Mouse (Mus musculus): ENCODE measurements around the gene Hist1h1e.
"Not testable (repeated sequence)": the region's sequence is repeated elsewhere in the genome, so short reads cannot be mapped to it uniquely, and the experiment has no call there.

Gene Hist1h1e

DNA sequence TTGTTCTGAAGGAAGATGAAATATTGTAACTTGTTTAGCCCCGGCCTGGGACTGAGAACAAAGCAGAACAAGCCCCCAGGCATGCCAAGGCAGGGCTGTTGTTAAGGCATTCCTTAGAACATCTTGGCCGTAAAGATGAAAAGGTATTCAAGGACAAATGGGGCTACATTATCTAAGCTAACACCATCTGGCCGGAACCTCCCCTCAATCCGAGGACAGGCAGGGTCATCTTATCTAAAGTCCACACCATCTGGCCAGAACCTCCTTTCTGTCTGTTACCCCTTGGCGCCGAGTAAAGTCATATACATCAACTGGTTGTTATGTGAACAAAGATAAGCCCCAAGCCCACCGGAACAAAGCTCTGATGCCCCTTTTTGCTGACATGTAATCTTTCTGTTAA is 30.5 kb downstream of the Hist1h1e start:
- not testable (repeated sequence) for DNase-seq (ENCODE audit: low read depth, low spot score)

DNA sequence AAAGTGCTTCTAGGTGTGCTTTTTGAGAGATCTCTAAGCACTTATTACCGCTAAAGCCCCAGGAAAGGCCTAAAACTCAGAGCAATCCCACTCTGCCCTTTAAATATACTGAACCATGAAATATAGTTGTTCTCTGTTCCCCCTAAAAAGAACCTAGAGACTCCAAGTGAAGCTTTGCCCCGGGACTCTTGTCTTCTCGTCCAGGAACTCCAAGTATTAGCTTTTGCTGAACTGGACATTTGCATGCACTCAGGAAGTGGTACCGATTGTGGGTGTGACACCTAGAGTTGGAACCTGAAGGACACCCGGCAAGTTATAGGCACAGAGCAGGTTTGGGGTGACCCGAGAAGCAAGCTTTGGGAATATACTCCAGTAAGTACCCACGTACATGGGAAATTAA is 31.2 kb downstream of the Hist1h1e start:
- DNase-seq (ENCODE audit: low read depth, low spot score) = no peak

DNA sequence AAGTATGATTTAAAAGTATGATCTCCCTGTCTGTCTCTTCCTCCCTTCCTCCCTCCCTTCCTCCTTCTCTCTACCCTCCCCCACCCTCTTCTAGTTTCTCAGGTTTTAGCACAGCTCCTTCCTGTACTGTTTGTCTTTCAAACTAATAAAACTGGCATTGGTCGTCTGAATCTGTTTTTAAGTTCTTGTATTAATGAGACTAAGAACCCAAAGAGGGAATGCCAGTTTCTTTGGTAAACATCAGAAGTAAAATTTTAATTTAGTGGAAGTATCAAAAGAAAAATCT is 35.5 kb downstream of the Hist1h1e start:
- no peak for DNase-seq (ENCODE audit: low read depth, low spot score)

DNA sequence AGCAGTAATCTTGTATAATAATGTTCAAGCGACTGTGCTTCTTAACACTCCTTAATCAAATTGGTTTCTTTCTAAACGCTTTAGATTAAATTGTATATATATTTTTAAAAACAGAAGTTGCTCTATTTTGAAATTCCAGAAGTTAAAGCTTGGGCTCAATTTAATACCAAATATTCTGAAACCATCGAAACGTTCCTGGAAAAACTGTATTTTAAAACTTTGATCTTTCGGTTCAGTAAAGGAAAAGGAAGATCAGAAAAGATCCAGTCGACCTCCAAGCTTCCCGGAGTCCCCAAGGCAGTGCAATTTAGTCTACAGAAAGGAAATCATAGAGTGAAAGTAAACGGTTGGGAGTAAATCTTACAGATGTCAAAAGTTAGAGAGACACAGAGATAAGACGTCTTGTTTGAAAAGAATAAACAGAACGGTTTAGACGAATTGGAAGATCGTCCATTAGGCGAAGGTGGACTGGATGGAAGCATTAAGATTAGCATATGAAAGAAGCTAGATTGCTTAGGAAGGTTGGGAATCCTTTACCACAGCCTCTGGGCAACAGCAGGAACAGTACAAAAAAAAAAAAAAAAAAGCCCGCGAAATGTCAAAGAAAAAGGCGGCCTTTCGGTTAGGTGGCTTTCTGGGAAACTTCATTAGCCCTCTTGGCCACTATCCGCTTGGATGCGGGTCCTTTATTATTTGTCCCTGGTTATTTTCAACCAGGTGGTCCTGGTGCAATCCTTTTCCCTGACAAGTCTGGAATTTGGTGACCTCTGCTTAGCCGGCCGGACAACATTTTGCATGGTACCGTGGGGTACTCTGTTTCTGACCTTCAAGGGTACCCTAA is 36.0 kb downstream of the Hist1h1e start:
- DNase-seq (ENCODE audit: low read depth, low spot score) = no peak

DNA sequence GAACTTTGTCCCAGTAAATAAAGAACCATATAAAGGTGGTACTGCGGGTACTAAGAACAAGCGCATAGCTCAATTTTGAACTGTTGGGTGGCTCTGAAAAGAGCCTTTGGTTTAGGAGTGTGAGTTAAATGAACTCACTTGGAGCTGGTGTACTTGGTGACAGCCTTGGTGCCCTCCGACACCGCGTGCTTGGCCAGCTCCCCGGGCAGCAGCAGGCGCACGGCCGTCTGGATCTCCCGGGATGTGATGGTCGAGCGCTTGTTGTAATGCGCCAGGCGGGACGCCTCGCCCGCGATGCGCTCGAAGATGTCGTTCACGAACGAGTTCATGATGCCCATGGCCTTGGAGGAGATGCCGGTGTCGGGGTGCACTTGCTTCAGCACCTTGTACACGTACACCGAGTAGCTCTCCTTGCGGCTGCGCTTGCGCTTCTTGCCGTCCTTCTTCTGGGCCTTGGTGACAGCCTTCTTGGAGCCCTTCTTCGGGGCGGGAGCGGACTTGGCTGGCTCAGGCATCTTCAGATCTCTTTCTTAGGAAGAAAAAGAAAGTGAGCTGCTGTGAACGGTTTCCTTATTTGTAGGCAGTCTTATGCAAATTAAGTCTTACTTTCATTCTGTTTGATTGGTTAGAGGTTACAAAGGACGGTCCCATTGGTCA is 36.8 kb downstream of the Hist1h1e start:
- DNase-seq (ENCODE audit: low read depth, low spot score) = peak; percentile 91

DNA sequence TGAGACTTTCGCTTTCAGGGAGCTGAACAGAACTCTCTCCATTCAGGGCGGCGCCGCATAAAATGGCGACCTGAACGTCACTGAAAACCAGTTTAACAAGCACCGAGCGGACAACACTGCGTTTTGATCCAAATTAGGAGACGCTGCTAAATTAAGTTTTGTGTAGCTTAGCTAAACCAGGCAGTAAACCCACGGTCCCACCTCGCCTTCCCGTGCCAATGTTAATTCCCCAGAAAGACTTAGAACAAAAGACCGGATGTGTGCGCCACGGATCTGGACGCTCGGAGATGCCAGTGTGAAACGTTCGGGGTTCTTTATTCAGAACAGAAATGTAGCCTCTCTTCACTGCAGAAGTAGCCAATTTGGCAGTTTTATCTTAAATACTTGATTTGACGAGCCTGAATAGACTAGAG is 37.3 kb downstream of the Hist1h1e start:
- peak; percentile 73 for DNase-seq (ENCODE audit: low read depth, low spot score)

DNA sequence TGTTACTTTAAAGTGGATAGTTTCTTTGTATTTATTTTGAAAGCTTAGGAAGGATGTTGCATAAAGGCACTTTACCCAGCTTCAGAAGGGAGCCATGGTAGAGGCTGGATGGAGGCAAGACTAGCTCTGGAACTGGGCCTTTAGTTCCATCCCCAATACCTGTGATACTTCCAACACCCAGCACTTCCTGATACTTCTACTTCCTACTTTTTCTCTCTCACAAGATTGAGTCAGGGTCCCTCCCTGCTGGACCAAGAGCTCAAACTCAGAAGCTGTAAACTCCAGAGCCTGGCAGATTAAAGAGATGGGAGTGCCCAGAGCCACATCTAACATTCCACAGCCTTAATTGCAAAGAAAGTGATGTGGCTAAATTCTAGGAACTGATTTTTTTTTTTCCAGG is 38.0 kb downstream of the Hist1h1e start:
- no peak for DNase-seq (ENCODE audit: low read depth, low spot score)

DNA sequence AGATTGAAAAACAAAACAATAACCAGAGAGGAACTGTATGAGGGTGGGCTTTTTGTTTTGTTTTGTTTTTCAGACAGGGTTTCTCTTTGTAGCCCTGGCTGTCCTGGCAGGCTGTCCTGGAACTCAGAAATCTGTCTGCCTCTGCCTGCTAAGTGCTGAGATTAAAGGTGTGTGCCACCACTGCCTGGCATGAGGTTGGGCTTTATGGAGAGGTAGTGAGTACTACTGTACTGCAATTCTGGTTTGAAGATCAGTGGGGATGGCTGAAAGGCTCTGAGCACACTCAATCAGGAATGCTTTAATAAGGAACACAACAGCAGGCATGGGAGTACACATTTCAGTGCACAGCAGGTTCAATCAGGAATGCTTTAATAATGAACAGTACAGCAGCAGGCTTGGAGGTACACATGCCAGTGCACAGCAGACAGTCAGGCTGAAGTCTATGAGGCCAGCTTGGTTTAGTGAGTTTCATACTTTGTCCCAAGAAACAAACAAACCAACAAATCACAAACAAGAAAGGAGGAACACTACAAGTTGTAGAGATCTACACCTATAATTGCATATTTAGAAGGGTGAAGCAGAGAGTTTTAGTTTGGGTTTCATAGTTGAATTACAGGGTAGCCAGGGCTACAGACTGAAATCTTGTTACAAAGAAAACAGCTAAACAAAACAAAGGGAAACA is 38.8 kb downstream of the Hist1h1e start:
- no peak for DNase-seq (ENCODE audit: low read depth, low spot score)

DNA sequence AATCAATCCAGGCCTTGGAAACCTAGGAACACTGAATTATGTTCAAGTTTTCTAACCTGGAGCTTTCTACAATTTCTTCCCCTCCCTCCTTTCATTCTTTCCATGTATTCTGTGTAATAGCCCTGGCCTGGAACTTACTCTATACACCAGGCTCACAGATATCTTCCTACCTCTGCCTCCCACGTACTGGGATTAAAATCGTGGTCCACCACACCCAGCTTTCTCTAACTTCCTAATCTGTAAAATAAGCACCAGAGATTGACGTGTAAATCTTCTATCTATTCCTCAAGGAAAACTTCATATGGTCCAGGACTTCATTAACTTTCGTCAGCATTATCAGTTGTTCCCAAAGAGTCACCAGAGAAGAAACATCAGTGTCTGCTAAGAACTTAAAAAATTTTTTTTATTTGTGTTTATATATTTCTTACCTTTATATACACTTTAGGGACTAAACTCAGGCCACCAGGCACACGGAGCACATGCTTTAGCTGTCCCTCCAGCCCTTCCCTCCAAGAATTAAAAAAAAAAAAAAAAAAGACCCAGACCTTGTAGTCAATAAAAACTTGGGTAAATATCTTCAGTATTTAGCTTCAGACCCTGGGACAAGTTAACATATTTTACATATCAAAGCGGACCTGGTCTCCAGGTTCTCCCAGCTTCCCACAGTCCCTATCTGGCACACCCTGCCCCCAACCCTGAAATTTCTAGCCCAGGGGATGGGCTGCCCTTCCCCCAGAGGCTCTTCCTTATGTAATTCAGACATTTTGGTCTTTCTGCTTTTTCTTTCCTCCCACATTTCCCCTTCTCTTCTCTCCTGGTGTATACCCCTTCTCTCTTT is 39.9 kb downstream of the Hist1h1e start:
- no peak for DNase-seq (ENCODE audit: low read depth, low spot score)

DNA sequence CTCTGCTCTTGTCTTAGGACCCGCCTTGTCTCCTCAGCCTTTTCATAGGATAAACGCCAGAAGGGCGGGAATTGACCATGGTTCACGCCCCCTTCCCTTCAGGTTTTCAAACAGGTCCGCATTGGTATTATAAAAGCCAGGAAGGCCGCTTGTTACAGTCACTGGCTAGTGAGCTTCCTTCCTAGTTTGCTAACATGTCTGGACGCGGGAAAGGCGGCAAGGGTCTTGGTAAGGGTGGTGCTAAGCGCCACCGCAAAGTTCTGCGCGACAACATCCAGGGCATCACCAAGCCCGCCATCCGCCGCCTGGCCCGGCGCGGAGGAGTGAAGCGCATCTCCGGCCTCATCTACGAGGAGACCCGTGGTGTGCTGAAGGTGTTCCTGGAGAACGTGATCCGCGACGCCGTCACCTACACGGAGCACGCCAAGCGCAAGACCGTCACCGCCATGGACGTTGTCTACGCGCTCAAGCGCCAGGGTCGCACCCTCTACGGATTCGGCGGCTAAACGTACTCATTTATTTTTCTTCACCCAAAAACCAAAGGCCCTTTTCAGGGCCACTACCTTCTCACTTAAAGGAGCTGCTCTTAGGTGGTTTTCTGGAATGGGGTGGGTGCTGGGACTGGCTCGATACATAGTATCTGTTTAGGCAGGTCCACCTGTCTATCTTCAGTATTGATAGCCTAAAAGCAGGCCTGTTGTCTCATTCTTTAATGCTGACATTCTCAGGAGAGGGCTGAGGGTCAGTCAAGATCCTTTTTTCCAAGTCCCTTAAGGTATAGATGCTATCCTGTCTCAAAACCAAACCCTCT is 40.7 kb downstream of the Hist1h1e start, which contains the start of gene Hist1h4d:
Hist1h4d (plus strand) TSS at position 191 of the 811 bp plus-strand sequence.
- DNase-seq (ENCODE audit: low read depth, low spot score) = peak; percentile 96

DNA sequence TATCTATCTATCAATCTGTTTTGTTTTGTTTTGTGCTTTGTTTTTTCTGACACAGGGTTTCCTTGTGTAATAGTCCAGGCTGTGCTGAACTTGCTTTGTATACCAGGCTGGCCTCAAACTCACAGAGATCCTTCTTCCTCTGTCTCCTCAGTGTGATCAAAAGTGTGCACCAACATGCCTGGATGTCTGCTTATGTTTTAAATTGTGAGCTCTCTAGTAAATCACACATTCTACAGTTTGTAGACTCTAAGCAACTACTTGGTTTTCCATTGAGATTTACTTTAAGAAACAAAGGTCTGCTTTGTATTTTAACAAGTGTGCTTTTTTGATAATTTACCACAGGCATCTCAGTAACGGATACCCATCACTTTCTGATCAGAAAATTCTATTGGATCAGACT is 44.5 kb downstream of the Hist1h1e start:
- DNase-seq (ENCODE audit: low read depth, low spot score) = no peak

DNA sequence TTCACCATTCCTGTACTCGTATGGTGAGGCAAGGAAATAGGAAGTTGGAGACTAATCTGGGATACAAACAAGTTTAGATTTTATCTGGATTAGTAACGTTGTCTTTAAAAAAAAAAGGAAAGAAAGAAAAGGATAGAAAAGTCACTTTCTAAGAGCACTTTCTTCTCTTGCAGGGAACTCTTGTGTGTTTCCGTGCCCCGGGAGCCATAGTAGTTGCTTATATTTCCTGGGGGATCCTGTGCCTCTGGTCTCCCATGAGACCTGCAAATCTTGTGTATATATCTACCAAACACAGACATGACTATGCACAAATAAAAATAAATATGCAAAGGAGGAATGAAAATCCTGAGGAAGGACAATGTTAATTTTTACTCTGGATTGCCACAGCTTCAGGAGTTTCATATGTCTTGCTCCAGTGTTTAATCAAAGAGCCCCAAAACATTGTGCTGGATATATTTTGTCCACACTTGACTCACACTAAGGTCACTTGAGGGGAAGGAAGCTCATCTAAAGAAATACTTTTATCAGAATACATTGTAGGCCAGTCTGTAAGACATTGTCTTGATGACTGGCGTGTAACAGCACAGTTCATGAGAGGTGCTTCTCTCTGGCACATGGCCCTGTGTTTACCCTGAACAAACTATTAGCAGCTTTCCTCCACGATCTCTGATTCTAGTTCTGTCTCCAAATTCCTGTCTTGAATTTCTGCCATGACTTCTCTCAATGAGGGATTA is 45.3 kb downstream of the Hist1h1e start:
- DNase-seq (ENCODE audit: low read depth, low spot score) = no peak

DNA sequence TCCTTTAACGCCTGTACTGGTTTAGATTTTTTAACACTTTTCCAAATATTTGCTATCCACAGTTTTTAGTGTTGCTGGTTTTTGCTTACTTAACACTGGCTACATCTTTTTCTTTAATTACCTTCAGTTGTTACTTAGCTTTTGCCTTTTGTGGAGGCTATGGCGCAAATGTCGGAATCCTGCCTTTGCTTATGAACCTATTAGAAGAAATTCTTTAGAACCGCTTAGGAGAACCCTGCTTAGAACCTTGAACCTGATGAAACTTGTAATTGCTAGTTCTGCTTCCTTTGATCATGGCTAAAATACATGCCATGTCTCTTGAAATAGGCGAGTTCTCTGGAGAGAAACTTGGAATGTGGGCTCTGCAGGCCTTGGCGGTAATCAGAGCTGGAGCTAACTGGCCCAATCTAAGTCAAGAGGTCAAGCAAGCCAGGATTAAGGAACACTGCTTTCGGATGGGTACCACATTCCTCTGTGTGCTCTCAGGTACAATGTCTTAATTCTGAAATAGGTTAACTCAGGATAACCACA is 45.9 kb downstream of the Hist1h1e start:
- no peak for DNase-seq (ENCODE audit: low read depth, low spot score)

DNA sequence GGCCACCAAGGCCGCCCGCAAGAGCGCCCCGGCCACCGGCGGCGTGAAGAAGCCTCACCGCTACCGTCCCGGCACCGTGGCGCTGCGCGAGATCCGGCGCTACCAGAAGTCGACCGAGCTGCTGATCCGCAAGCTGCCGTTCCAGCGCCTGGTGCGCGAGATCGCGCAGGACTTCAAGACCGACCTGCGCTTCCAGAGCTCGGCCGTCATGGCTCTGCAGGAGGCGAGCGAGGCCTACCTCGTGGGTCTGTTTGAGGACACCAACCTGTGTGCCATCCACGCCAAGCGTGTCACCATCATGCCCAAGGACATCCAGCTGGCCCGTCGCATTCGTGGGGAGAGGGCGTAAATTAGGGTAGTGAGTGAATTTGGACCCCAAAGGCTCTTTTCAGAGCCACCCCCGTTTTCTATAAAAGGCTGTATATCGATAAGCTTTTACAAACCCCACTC is 46.5 kb downstream of the Hist1h1e start:
- not testable (repeated sequence) for DNase-seq (ENCODE audit: low read depth, low spot score)

DNA sequence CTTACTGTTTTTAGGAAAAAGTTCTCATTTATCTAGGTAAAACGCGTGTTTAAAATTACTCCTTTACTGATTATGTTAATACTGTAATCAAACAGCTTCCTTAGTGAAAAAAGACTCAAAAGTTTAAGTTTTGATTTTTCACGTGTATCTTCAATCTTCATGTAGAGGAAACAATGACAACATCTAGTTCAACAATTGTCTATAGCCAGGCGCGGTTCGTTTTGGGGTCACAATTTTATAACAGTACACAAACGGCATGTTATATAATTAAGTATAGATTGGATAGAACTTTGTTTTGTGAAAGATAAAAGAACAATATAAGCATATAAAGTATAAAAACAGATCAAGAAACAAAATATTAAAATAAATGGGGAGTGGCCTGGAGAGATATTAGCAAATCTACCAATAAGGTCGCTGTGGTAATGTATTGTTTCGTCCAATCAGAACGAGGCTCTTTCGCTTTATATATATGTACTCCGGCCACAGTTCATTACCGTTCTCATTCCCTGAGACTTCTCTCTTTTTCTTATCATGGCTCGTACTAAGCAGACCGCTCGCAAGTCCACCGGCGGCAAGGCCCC is 47.0 kb downstream of the Hist1h1e start, which contains the start of gene Hist1h3d:
Hist1h3d (plus strand) TSS at position 493 of the 581 bp plus-strand sequence.
- DNase-seq (ENCODE audit: low read depth, low spot score) = peak; percentile 87

DNA sequence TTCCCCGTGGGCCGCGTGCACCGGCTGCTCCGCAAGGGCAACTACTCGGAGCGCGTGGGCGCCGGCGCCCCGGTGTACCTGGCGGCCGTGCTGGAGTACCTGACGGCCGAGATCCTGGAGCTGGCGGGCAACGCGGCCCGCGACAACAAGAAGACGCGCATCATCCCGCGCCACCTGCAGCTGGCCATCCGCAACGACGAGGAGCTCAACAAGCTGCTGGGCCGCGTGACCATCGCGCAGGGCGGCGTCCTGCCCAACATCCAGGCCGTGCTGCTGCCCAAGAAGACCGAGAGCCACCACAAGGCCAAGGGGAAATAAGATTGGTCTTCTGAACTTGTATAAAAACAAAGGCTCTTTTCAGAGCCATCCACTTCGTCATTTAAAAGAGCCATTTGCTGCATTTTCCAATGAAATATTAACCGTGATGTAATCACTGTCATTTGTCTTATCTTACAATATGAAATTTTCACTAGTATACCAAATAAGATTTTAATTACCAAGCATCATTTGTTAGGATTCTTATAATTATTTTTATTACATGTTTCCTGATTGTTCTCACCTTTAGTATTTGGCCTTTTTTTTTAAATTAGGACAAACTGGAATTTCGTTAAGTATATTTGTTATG is 47.7 kb downstream of the Hist1h1e start:
- not testable (repeated sequence) for DNase-seq (ENCODE audit: low read depth, low spot score)

DNA sequence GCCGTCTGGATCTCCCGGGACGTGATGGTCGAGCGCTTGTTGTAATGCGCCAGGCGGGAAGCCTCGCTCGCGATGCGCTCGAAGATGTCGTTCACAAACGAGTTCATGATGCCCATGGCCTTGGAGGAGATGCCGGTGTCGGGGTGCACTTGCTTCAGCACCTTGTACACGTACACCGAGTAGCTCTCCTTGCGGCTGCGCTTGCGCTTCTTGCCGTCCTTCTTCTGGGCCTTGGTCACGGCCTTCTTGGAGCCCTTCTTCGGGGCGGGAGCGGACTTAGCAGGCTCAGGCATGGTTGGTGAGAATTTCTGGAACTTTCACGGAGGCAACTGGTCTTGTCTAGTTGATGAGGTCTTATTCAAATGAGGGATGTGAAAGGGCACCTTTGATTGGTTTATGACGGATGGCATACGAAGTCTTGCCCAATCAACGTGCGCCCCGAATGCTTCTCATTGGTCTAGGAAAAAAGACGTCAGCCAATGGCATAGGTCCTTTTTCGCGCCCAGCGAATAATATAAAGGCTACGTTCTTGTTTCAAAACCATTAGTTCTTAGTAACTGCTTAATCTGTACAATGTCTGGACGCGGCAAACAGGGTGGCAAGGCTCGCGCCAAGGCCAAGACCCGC is 48.3 kb downstream of the Hist1h1e start, which contains the start of the genes Hist1h2bf and Hist1h2ad:
Hist1h2bf (minus strand) TSS at position 299 of the 627 bp plus-strand sequence.
Hist1h2ad (plus strand) TSS at position 484 of the 627 bp plus-strand sequence.
- DNase-seq (ENCODE audit: low read depth, low spot score) = peak; percentile 97
